Mouse (Mus musculus) gastrocnemius, adult 2 months (tissue): Measurements from ENCODE around the gene Tbx4. TPM values are rescaled to one million over a fixed set of nuclear protein-coding genes. Genes with fewer than 3 reads are reported as not detected.

Experiments
- DNase-seq: peaks from one replicate; pipeline ENCODE4 v3.0.0; 2022
- H3K27ac ChIP-seq: fragments of 200-600 bp; 2 replicates; pipeline ENCODE4 v1.8.1; 2022; ENCODE audit warnings: mild to moderate bottlenecking
- H3K4me3 ChIP-seq: fragments of 200-600 bp; 2 replicates; pipeline ENCODE4 v1.8.1; 2022; ENCODE audit warnings: mild to moderate bottlenecking, moderate library complexity
- CTCF ChIP-seq: fragments of 200-600 bp; IDR thresholded peaks from 2 replicates; pipeline ENCODE4 v1.8.1; 2022; ENCODE audit warnings: antibody characterized with exemption, mild to moderate bottlenecking, moderate library complexity
- intact Hi-C: fragments of 180-260 bp; cut with DNase I; formaldehyde crosslinking; loops from one replicate; pipeline ENCODE4 v1.15.1; 2025
- total RNA-seq, 2 experiments: library from RNA; stranded (reverse); gene quantifications; 2 replicates each; pipeline ENCODE4 v1.2.3; 2021

Gene Tbx4
- total RNA-seq, 2 experiments from 2014 or later: 0.87 to 1.8 TPM

- Histone ChIP-seq H3K27ac (no peak overlapping the region), H3K4me3 (no peak overlapping the region)
- DNase-seq: no peak
- intact Hi-C loops: no loop called here
- no peak for TF ChIP-seq CTCF
Observed at GRCm38 (mm10) chr11:85884498-85884897, 1.7 kb upstream of the Tbx4 start.

GRCm38 (mm10) chr11:85886429-85886785 is 185 bp downstream of the Tbx4 start:
- intact Hi-C loops: no loop called here
- no peak for DNase-seq
- H3K4me3 ChIP-seq: peak overlapping the region; percentile 62
- TF ChIP-seq CTCF: no peak
- peak overlapping the region; percentile 38 for H3K27ac ChIP-seq

GRCm38 (mm10) chr11:85887273-85887672 is 1.1 kb downstream of the Tbx4 start:
- no peak overlapping the region for H3K4me3 ChIP-seq
- TF ChIP-seq CTCF: no peak
- no peak overlapping the region for H3K27ac ChIP-seq
- intact Hi-C loops: no loop called here
- no peak for DNase-seq

- intact Hi-C loops: no loop called here
- no peak overlapping the region for H3K27ac ChIP-seq
- TF ChIP-seq CTCF: no peak
- DNase-seq: no peak
- no peak overlapping the region for H3K4me3 ChIP-seq
Observed at GRCm38 (mm10) chr11:85887801-85888450, 1.7 kb downstream of the Tbx4 start.

- no peak overlapping the region for H3K4me3 ChIP-seq
- DNase-seq: no peak
- intact Hi-C loops: no loop called here
- no peak overlapping the region for H3K27ac ChIP-seq
- TF ChIP-seq CTCF: no peak
Observed at GRCm38 (mm10) chr11:85888451-85888961, 2.3 kb downstream of the Tbx4 start.

- no peak for TF ChIP-seq CTCF
- H3K4me3 ChIP-seq: no peak overlapping the region
- DNase-seq: no peak
- intact Hi-C loops: no loop called here
- no peak overlapping the region for H3K27ac ChIP-seq
Observed at GRCm38 (mm10) chr11:85889056-85889729, 3.0 kb downstream of the Tbx4 start.

GRCm38 (mm10) chr11:85889730-85890562 is 3.7 kb downstream of the Tbx4 start:
- TF ChIP-seq CTCF: no peak
- Histone ChIP-seq H3K27ac (no peak overlapping the region), H3K4me3 (no peak overlapping the region)
- intact Hi-C loops: no loop called here
- no peak for DNase-seq

GRCm38 (mm10) chr11:85890563-85890845 is 4.3 kb downstream of the Tbx4 start:
- Histone ChIP-seq H3K27ac (no peak overlapping the region), H3K4me3 (no peak overlapping the region)
- no peak for TF ChIP-seq CTCF
- DNase-seq: no peak
- intact Hi-C loops: no loop called here

- intact Hi-C loops: no loop called here
- no peak for TF ChIP-seq CTCF
- H3K4me3 ChIP-seq: no peak overlapping the region
- DNase-seq: no peak
- no peak overlapping the region for H3K27ac ChIP-seq
Observed at GRCm38 (mm10) chr11:85891010-85891691, 4.9 kb downstream of the Tbx4 start.

- DNase-seq: no peak
- intact Hi-C loops: no loop called here
- Histone ChIP-seq H3K4me3 (no peak overlapping the region), H3K27ac (no peak overlapping the region)
- TF ChIP-seq CTCF: no peak
Observed at GRCm38 (mm10) chr11:85891692-85892040, 5.4 kb downstream of the Tbx4 start.

GRCm38 (mm10) chr11:85892771-85893170 is 6.5 kb downstream of the Tbx4 start:
- Histone ChIP-seq H3K27ac (no peak overlapping the region), H3K4me3 (no peak overlapping the region)
- TF ChIP-seq CTCF: no peak
- intact Hi-C loops: no loop called here
- no peak for DNase-seq

GRCm38 (mm10) chr11:85893400-85894135 is 7.3 kb downstream of the Tbx4 start:
- intact Hi-C loops: no loop called here
- H3K27ac ChIP-seq: no peak overlapping the region

More at GRCm38 (mm10) chr11:85893400-85894135, 7.3 kb downstream of the Tbx4 start:
- no peak for TF ChIP-seq CTCF
- H3K4me3 ChIP-seq: no peak overlapping the region
- DNase-seq: no peak
